Mouse (Mus musculus): Measurements from ENCODE around the gene Nhlrc4. TPM values are rescaled to one million over a fixed set of nuclear protein-coding genes. Genes with fewer than 3 reads are reported as not detected.

Nhlrc4 gene
- polyA plus RNA-seq, 1 experiment from 2014 or later: 0.28 TPM

GRCm38 (mm10) chr17:25919786-25920642 lies 24.7 kb downstream of the Nhlrc4 start:
- Histone ChIP-seq H3K27ac (ENCODE audit: low read depth, low read length) (peak overlapping the region; percentile 87), H3K4me1 (ENCODE audit: control insufficient read depth, insufficient read depth, low read length) (peaks cover 13% of the 10 kb centered on the region), H3K27me3 (ENCODE audit: control insufficient read depth, insufficient read depth, low read length) (no peaks in the 10 kb centered on the region), H3K36me3 (ENCODE audit: control insufficient read depth, insufficient read depth, low read length) (peaks cover 6% of the 10 kb centered on the region; the same call in 1 of the 2 replicates), H3K4me2 (replicated peaks; ENCODE audit: low read depth, low read length) (peak overlapping the region; percentile 49), H3K9ac (ENCODE audit: low read depth, low read length) (peak overlapping the region; percentile 90), H3K9me3 (ENCODE audit: control insufficient read depth, low read length) (no peaks in the 10 kb centered on the region), H3K4me3 (ENCODE audit: low read length) (peak overlapping the region; percentile 97)
- peak; percentile 98 for ATAC-seq (ENCODE audit: low FRiP score, low TSS enrichment)
- under 1% methylated on average over 38 of the region's 40 CpGs for WGBS

GRCm38 (mm10) chr17:25919144-25919785 lies 25.5 kb downstream of the Nhlrc4 start, which contains the start of gene Rab40c:
TSS of gene Rab40c (minus strand) at chr17:25919727.
- H3K27me3 ChIP-seq (ENCODE audit: control insufficient read depth, insufficient read depth, low read length): no peaks in the 10 kb centered on the region
- WGBS: under 1% methylated on average over 54 of the region's 78 CpGs
- ATAC-seq (ENCODE audit: low FRiP score, low TSS enrichment): peak; percentile 4; the same call in 1 of the 2 replicates
- peaks cover 13% of the 10 kb centered on the region for H3K4me1 ChIP-seq (ENCODE audit: control insufficient read depth, insufficient read depth, low read length)
- no peaks in the 10 kb centered on the region for H3K9me3 ChIP-seq (ENCODE audit: control insufficient read depth, low read length)
- peak within 1 kb of the TSS; percentile 87 for H3K27ac ChIP-seq (ENCODE audit: low read depth, low read length)
- H3K4me2 ChIP-seq (replicated peaks; ENCODE audit: low read depth, low read length): peak within 1 kb of the TSS; percentile 64
- H3K36me3 ChIP-seq (ENCODE audit: control insufficient read depth, insufficient read depth, low read length): peaks cover 8% of the 10 kb centered on the region; the same call in 1 of the 2 replicates
- peak within 1 kb of the TSS; percentile 97 for H3K4me3 ChIP-seq (ENCODE audit: low read length)
- H3K9ac ChIP-seq (ENCODE audit: low read depth, low read length): peak within 1 kb of the TSS; percentile 90

- WGBS: 88% methylated on average over 9 of the region's 9 CpGs
- ATAC-seq (ENCODE audit: low FRiP score, low TSS enrichment): no peak
- peak overlapping the region; percentile 90; the same call in 1 of the 2 replicates for H3K9ac ChIP-seq (ENCODE audit: low read depth, low read length)
- H3K36me3 ChIP-seq (ENCODE audit: control insufficient read depth, insufficient read depth, low read length): peaks cover 8% of the 10 kb centered on the region; the same call in 1 of the 2 replicates
- H3K4me1 ChIP-seq (ENCODE audit: control insufficient read depth, insufficient read depth, low read length): peaks cover 13% of the 10 kb centered on the region
- peak overlapping the region; percentile 64 for H3K4me2 ChIP-seq (replicated peaks; ENCODE audit: low read depth, low read length)
- peak overlapping the region; percentile 97 for H3K4me3 ChIP-seq (ENCODE audit: low read length)
- H3K27me3 ChIP-seq (ENCODE audit: control insufficient read depth, insufficient read depth, low read length): no peaks in the 10 kb centered on the region
- no peak overlapping the region for H3K27ac ChIP-seq (ENCODE audit: low read depth, low read length)
- no peaks in the 10 kb centered on the region for H3K9me3 ChIP-seq (ENCODE audit: control insufficient read depth, low read length)
These were observed 26.6 kb downstream of the Nhlrc4 start for GRCm38 (mm10) chr17:25918037-25918750.

- no peaks in the 10 kb centered on the region for H3K27me3 ChIP-seq (ENCODE audit: control insufficient read depth, insufficient read depth, low read length)
- H3K4me3 ChIP-seq (ENCODE audit: low read length): no peak overlapping the region
- WGBS: 80% methylated on average over 8 of the region's 8 CpGs
- H3K4me1 ChIP-seq (ENCODE audit: control insufficient read depth, insufficient read depth, low read length): peaks cover 13% of the 10 kb centered on the region
- no peak overlapping the region for H3K9ac ChIP-seq (ENCODE audit: low read depth, low read length)
- H3K4me2 ChIP-seq (replicated peaks; ENCODE audit: low read depth, low read length): no peak overlapping the region
- no peak overlapping the region for H3K27ac ChIP-seq (ENCODE audit: low read depth, low read length)
- ATAC-seq (ENCODE audit: low FRiP score, low TSS enrichment): no peak
- H3K9me3 ChIP-seq (ENCODE audit: control insufficient read depth, low read length): no peaks in the 10 kb centered on the region
- peaks cover 9% of the 10 kb centered on the region; the same call in 1 of the 2 replicates for H3K36me3 ChIP-seq (ENCODE audit: control insufficient read depth, insufficient read depth, low read length)
These were observed 27.7 kb downstream of the Nhlrc4 start for GRCm38 (mm10) chr17:25916931-25917647.

GRCm38 (mm10) chr17:25914295-25914694 lies 30.5 kb downstream of the Nhlrc4 start:
- H3K36me3 ChIP-seq (ENCODE audit: control insufficient read depth, insufficient read depth, low read length): peaks cover 12% of the 10 kb centered on the region; the same call in 1 of the 2 replicates
- no peak overlapping the region for H3K4me3 ChIP-seq (ENCODE audit: low read length)
- no peak overlapping the region for H3K9ac ChIP-seq (ENCODE audit: low read depth, low read length)
- no peak overlapping the region for H3K4me2 ChIP-seq (replicated peaks; ENCODE audit: low read depth, low read length)
- WGBS: 89% methylated on average over 4 of the region's 4 CpGs
- H3K27ac ChIP-seq (ENCODE audit: low read depth, low read length): no peak overlapping the region
- peaks cover 13% of the 10 kb centered on the region for H3K4me1 ChIP-seq (ENCODE audit: control insufficient read depth, insufficient read depth, low read length)
- no peaks in the 10 kb centered on the region for H3K9me3 ChIP-seq (ENCODE audit: control insufficient read depth, low read length)
- no peaks in the 10 kb centered on the region for H3K27me3 ChIP-seq (ENCODE audit: control insufficient read depth, insufficient read depth, low read length)
- ATAC-seq (ENCODE audit: low FRiP score, low TSS enrichment): no peak

- no peak overlapping the region for H3K27ac ChIP-seq (ENCODE audit: low read depth, low read length)
- H3K36me3 ChIP-seq (ENCODE audit: control insufficient read depth, insufficient read depth, low read length): peaks cover 12% of the 10 kb centered on the region; the same call in 1 of the 2 replicates
- H3K9ac ChIP-seq (ENCODE audit: low read depth, low read length): no peak overlapping the region
- no peak for ATAC-seq (ENCODE audit: low FRiP score, low TSS enrichment)
- 70% methylated on average over 1 of the region's 1 CpGs for WGBS
- peaks cover 13% of the 10 kb centered on the region for H3K4me1 ChIP-seq (ENCODE audit: control insufficient read depth, insufficient read depth, low read length)
- H3K27me3 ChIP-seq (ENCODE audit: control insufficient read depth, insufficient read depth, low read length): no peaks in the 10 kb centered on the region
- H3K4me2 ChIP-seq (replicated peaks; ENCODE audit: low read depth, low read length): no peak overlapping the region
- H3K4me3 ChIP-seq (ENCODE audit: low read length): no peak overlapping the region
- no peaks in the 10 kb centered on the region for H3K9me3 ChIP-seq (ENCODE audit: control insufficient read depth, low read length)
These were observed 30.9 kb downstream of the Nhlrc4 start for GRCm38 (mm10) chr17:25913877-25914275.

GRCm38 (mm10) chr17:25913186-25913876 lies 31.4 kb downstream of the Nhlrc4 start:
- ATAC-seq (ENCODE audit: low FRiP score, low TSS enrichment): no peak
- Histone ChIP-seq H3K27ac (ENCODE audit: low read depth, low read length) (no peak overlapping the region), H3K4me1 (ENCODE audit: control insufficient read depth, insufficient read depth, low read length) (peaks cover 9% of the 10 kb centered on the region), H3K9me3 (ENCODE audit: control insufficient read depth, low read length) (no peaks in the 10 kb centered on the region), H3K4me3 (ENCODE audit: low read length) (no peak overlapping the region), H3K36me3 (ENCODE audit: control insufficient read depth, insufficient read depth, low read length) (peaks cover 12% of the 10 kb centered on the region; the same call in 1 of the 2 replicates), H3K27me3 (ENCODE audit: control insufficient read depth, insufficient read depth, low read length) (no peaks in the 10 kb centered on the region), H3K4me2 (replicated peaks; ENCODE audit: low read depth, low read length) (no peak overlapping the region), H3K9ac (ENCODE audit: low read depth, low read length) (no peak overlapping the region)
- WGBS: 84% methylated on average over 14 of the region's 14 CpGs

- no peaks in the 10 kb centered on the region for H3K9me3 ChIP-seq (ENCODE audit: control insufficient read depth, low read length)
- no peak overlapping the region for H3K4me2 ChIP-seq (replicated peaks; ENCODE audit: low read depth, low read length)
- H3K4me1 ChIP-seq (ENCODE audit: control insufficient read depth, insufficient read depth, low read length): no peaks in the 10 kb centered on the region
- no peak overlapping the region for H3K4me3 ChIP-seq (ENCODE audit: low read length)
- 91% methylated on average over 4 of the region's 4 CpGs for WGBS
- peaks cover 7% of the 10 kb centered on the region; the same call in 1 of the 2 replicates for H3K36me3 ChIP-seq (ENCODE audit: control insufficient read depth, insufficient read depth, low read length)
- H3K27me3 ChIP-seq (ENCODE audit: control insufficient read depth, insufficient read depth, low read length): no peaks in the 10 kb centered on the region
- no peak overlapping the region for H3K9ac ChIP-seq (ENCODE audit: low read depth, low read length)
- no peak for ATAC-seq (ENCODE audit: low FRiP score, low TSS enrichment)
- H3K27ac ChIP-seq (ENCODE audit: low read depth, low read length): no peak overlapping the region
These were observed 32.9 kb downstream of the Nhlrc4 start for GRCm38 (mm10) chr17:25911816-25912215.
